Mouse (Mus musculus) intestine, embryonic 14.5 days (tissue): ENCODE data around the gene Aldh3b2. TPM values are rescaled to one million over a fixed set of nuclear protein-coding genes. Genes with fewer than 3 reads are reported as not detected.

Experiments used
- ATAC-seq: fragments of 200-750 bp; cut with Nextera tagmentation; replicated peaks from 2 replicates; pipeline ENCODE4 v1.8.0; 2017; ENCODE audit warnings: low read depth, moderate number of reproducible peaks, moderate TSS enrichment, moderate library complexity; ENCODE audit not compliant: low FRiP score, low TSS enrichment
- DNase-seq: peaks from one replicate; pipeline ENCODE4 v3.0.0-alpha.2; 2018; ENCODE audit warnings: low spot score
- H3K27ac ChIP-seq: fragments of 300-500 bp; sonication (generic); 2 replicates; pipeline ENCODE4 v1.5.1; 2014; ENCODE audit warnings: low read depth, mild to moderate bottlenecking, control low read depth
- H3K27me3 ChIP-seq: fragments of 300-500 bp; sonication (generic); replicated peaks from 2 replicates; pipeline ENCODE4 v1.6.1; 2014; ENCODE audit warnings: low read length, control low read depth; ENCODE audit not compliant: control insufficient read depth, insufficient read depth
- H3K36me3 ChIP-seq: fragments of 300-500 bp; sonication (generic); 2 replicates; pipeline ENCODE4 v1.6.1; 2014; ENCODE audit warnings: low read length, control low read depth; ENCODE audit not compliant: control insufficient read depth, insufficient read depth
- H3K4me1 ChIP-seq: fragments of 300-500 bp; sonication (generic); replicated peaks from 2 replicates; pipeline ENCODE4 v1.6.1; 2014; ENCODE audit warnings: low read length, control low read depth, mixed read lengths; ENCODE audit not compliant: control insufficient read depth, insufficient read depth
- H3K4me2 ChIP-seq: fragments of 300-500 bp; sonication (generic); 2 replicates; pipeline ENCODE4 v1.6.1; 2014; ENCODE audit warnings: low read length
- H3K4me3 ChIP-seq: fragments of 300-500 bp; sonication (generic); 2 replicates; pipeline ENCODE4 v1.5.1; 2014; ENCODE audit warnings: low read depth, low read length, control low read depth, mixed read lengths
- H3K9ac ChIP-seq: fragments of 300-500 bp; sonication (generic); 2 replicates; pipeline ENCODE4 v1.6.1; 2014; ENCODE audit warnings: mild to moderate bottlenecking, low read length
- H3K9me3 ChIP-seq: fragments of 300-500 bp; sonication (generic); 2 replicates; pipeline ENCODE4 v1.6.1; 2016; ENCODE audit warnings: low read length, control low read depth; ENCODE audit not compliant: control insufficient read depth
- WGBS: fragments of 180-500 bp; shearing (Covaris S2); extraction: QIAGEN DNeasy Blood & Tissue Kit; methylation state at CpG from one replicate; pipeline ENCODE4 v1.1.7; 2014; 5-methylcytosine and 5-hydroxymethylcytosine counted together
- polyA plus RNA-seq: library from polyadenylated mRNA; unstranded; fragments of >200 nt; fragmentation: Nextera tagmentation; extraction: Ambion mirVana; gene quantifications from 2 replicates; pipeline ENCODE4 v1.2.1, GENCODE M21; 2014

Aldh3b2 gene
- polyA plus RNA-seq, 1 experiment from 2014 or later = 1.0 TPM

- ATAC-seq = no peak
- no peak overlapping the region for H3K9ac ChIP-seq
- H3K4me2 ChIP-seq = no peak overlapping the region
- no peak for DNase-seq
- H3K4me1 ChIP-seq = peaks cover 4% of the 10 kb centered on the region; the same call in 1 of the 2 replicates
- H3K9me3 ChIP-seq = no peaks in the 10 kb centered on the region
- H3K27me3 ChIP-seq = no peaks in the 10 kb centered on the region
- no peaks in the 10 kb centered on the region for H3K36me3 ChIP-seq
- WGBS = 67% methylated on average over 10 of the region's 10 CpGs
- no peak overlapping the region for H3K27ac ChIP-seq
- no peak overlapping the region for H3K4me3 ChIP-seq
Measured at GRCm38 (mm10) chr19:4017921-4018587, 45.9 kb downstream of the Aldh3b2 start.

- H3K27me3 ChIP-seq = no peaks in the 10 kb centered on the region
- no peak overlapping the region for H3K4me3 ChIP-seq
- no peaks in the 10 kb centered on the region for H3K36me3 ChIP-seq
- H3K4me1 ChIP-seq = peaks cover 4% of the 10 kb centered on the region; the same call in 1 of the 2 replicates
- H3K27ac ChIP-seq = no peak overlapping the region
- no peak overlapping the region for H3K4me2 ChIP-seq
- no peak overlapping the region for H3K9ac ChIP-seq
- ATAC-seq = peak; percentile 77
- WGBS = 31% methylated on average over 18 of the region's 18 CpGs
- H3K9me3 ChIP-seq = no peaks in the 10 kb centered on the region
- DNase-seq = peak; percentile 74
Measured at GRCm38 (mm10) chr19:4018743-4019583, 46.8 kb downstream of the Aldh3b2 start.

GRCm38 (mm10) chr19:4023185-4023584 is 51.1 kb downstream of the Aldh3b2 start:
- Histone ChIP-seq H3K27ac (no peak overlapping the region), H3K4me1 (peaks cover 4% of the 10 kb centered on the region; the same call in 1 of the 2 replicates), H3K4me3 (no peak overlapping the region), H3K27me3 (no peaks in the 10 kb centered on the region), H3K9me3 (no peaks in the 10 kb centered on the region), H3K9ac (no peak overlapping the region), H3K36me3 (no peaks in the 10 kb centered on the region), H3K4me2 (no peak overlapping the region)
- 69% methylated on average over 7 of the region's 7 CpGs for WGBS
- ATAC-seq (no peak), DNase-seq (no peak)

- Histone ChIP-seq H3K4me1 (no peaks in the 10 kb centered on the region), H3K4me3 (no peak overlapping the region), H3K27ac (no peak overlapping the region), H3K27me3 (no peaks in the 10 kb centered on the region), H3K9me3 (no peaks in the 10 kb centered on the region), H3K4me2 (no peak overlapping the region), H3K9ac (no peak overlapping the region), H3K36me3 (no peaks in the 10 kb centered on the region)
- ATAC-seq (no peak), DNase-seq (no peak)
Measured at GRCm38 (mm10) chr19:4027576-4027975, 55.4 kb downstream of the Aldh3b2 start.

Other genes starting within 250 kb of the Aldh3b2 start
- 29.6 and 29.9 TPM in 2 replicates for gene Kmt5b, start 204.9 kb upstream of the Aldh3b2 start, polyA plus RNA-seq
- 48.8 and 54.0 TPM in 2 replicates for gene Chka, start 120.6 kb upstream of the Aldh3b2 start, polyA plus RNA-seq
- gene Tcirg1, start 65.2 kb upstream of the Aldh3b2 start, polyA plus RNA-seq = 34.8 and 40.5 TPM in 2 replicates
- 374 and 390 TPM in 2 replicates for gene Ndufs8, start 59.6 kb upstream of the Aldh3b2 start, polyA plus RNA-seq
- gene Aldh3b1, start 42.5 kb upstream of the Aldh3b2 start, polyA plus RNA-seq = 1.9 and 2.3 TPM in 2 replicates
- 14.4 and 16.0 TPM in 2 replicates for gene Unc93b1, start 37.1 kb upstream of the Aldh3b2 start, polyA plus RNA-seq
- not detected in 2 replicates for gene Aldh3b3, start 13.7 kb upstream of the Aldh3b2 start, polyA plus RNA-seq
- gene Acy3, start 14.2 kb downstream of the Aldh3b2 start, polyA plus RNA-seq = 13.0 and 13.5 TPM in 2 replicates
- 0.13 and 0.16 TPM in 2 replicates for gene Tbx10, start 20.4 kb downstream of the Aldh3b2 start, polyA plus RNA-seq
- 42.1 and 42.7 TPM in 2 replicates for gene Nudt8, start 28.3 kb downstream of the Aldh3b2 start, polyA plus RNA-seq
- gene Gm49405, start 28.3 kb downstream of the Aldh3b2 start, polyA plus RNA-seq = 2.4 and 2.9 TPM in 2 replicates
- 3.6 and 3.9 TPM in 2 replicates for gene Doc2g, start 31.0 kb downstream of the Aldh3b2 start, polyA plus RNA-seq
- gene Ndufv1, start 40.5 kb downstream of the Aldh3b2 start, polyA plus RNA-seq = 247 and 248 TPM in 2 replicates
- 746 and 810 TPM in 2 replicates for gene Gstp1, start 65.7 kb downstream of the Aldh3b2 start, polyA plus RNA-seq
- gene Gstp2, start 73.7 kb downstream of the Aldh3b2 start, polyA plus RNA-seq = 7.8 and 8.8 TPM in 2 replicates
- 1.0 and 1.3 TPM in 2 replicates for gene Gstp3, start 87.2 kb downstream of the Aldh3b2 start, polyA plus RNA-seq
- gene Cabp2, start 109.2 kb downstream of the Aldh3b2 start, polyA plus RNA-seq = 0.57 TPM in 1 of 2 replicates, not detected in the other
- 87.4 and 103 TPM in 2 replicates for gene Cdk2ap2, start 124.9 kb downstream of the Aldh3b2 start, polyA plus RNA-seq
- gene Pitpnm1, start 127.7 kb downstream of the Aldh3b2 start, polyA plus RNA-seq = 13.3 and 14.3 TPM in 2 replicates
- gene Aip, start 153.5 kb downstream of the Aldh3b2 start, polyA plus RNA-seq = 89.7 and 96.0 TPM in 2 replicates
- gene Gpr152, start 167.5 kb downstream of the Aldh3b2 start, polyA plus RNA-seq = not detected in 2 replicates
- 0.08 TPM in 1 of 2 replicates, not detected in the other for gene Cabp4, start 171.7 kb downstream of the Aldh3b2 start, polyA plus RNA-seq
- 174 and 189 TPM in 2 replicates for gene Coro1b, start 176.3 kb downstream of the Aldh3b2 start, polyA plus RNA-seq
- gene Ptprcap, start 181.3 kb downstream of the Aldh3b2 start, polyA plus RNA-seq = 3.1 and 3.3 TPM in 2 replicates
- gene Rps6kb2, start 191.0 kb downstream of the Aldh3b2 start, polyA plus RNA-seq = 37.4 and 40.6 TPM in 2 replicates
- gene Carns1, start 203.2 kb downstream of the Aldh3b2 start, polyA plus RNA-seq = 2.3 and 3.1 TPM in 2 replicates
- 3.9 and 4.4 TPM in 2 replicates for gene Tbc1d10c, start 219.0 kb downstream of the Aldh3b2 start, polyA plus RNA-seq
- 837 and 863 TPM in 2 replicates for gene Ppp1ca, start 219.7 kb downstream of the Aldh3b2 start, polyA plus RNA-seq
- gene Rad9a, start 229.3 kb downstream of the Aldh3b2 start, polyA plus RNA-seq = 33.2 and 38.3 TPM in 2 replicates
- 6.9 and 7.5 TPM in 2 replicates for gene Clcf1, start 241.9 kb downstream of the Aldh3b2 start, polyA plus RNA-seq
- not detected in 2 replicates for gene AC109138.7, start 242.0 kb downstream of the Aldh3b2 start, polyA plus RNA-seq